Mouse (Mus musculus): Measurements from ENCODE around the gene C130050O18Rik. TPM values are rescaled to one million over a fixed set of nuclear protein-coding genes. Genes with fewer than 3 reads are reported as not detected.

C130050O18Rik gene
- total and polyA plus RNA-seq, 3 experiments = 0.68 to 1.1 (median 0.98) TPM

DNA sequence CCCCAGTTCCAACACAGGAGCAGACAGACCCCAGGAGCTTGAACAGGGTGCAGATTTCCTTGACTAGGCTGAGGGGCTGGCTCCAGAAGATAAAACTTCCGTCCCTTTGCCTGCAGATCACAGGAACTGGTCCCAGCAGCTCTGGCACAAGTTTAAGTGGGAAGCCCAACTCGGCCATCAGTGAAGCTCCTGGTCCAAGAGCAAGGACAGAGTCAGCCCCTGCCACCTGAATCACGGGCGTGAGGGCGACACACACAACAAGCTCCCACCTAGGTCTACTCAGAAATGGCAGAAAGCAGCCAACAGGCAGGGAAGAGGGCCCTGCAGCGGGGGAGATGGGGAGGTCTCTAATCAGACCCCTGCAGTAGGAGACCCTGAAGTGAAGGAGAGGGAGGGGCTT lies 34.7 kb upstream of the C130050O18Rik start:
- peak overlapping the region; percentile 13; the same call in 1 of the 2 replicates for H3K9ac ChIP-seq (ENCODE audit: low read depth, low read length)
- peaks cover 6% of the 10 kb centered on the region for H3K4me1 ChIP-seq (ENCODE audit: control insufficient read depth, insufficient read depth, low read length)
- WGBS = 61% methylated on average over 6 of the region's 6 CpGs
- H3K36me3 ChIP-seq (ENCODE audit: control insufficient read depth, insufficient read depth, low read length) = no peaks in the 10 kb centered on the region
- H3K4me3 ChIP-seq = no peak overlapping the region; the same call in 1 of the 2 replicates
- DNase-seq = no peak
- no peaks in the 10 kb centered on the region for H3K79me2 ChIP-seq (replicated peaks; ENCODE audit: control insufficient read depth, insufficient read depth, low read length)
- intact Hi-C loops (cut with DNase I) = no loop called here
- H3K27me3 ChIP-seq (ENCODE audit: control insufficient read depth, insufficient read depth, low read length) = no peaks in the 10 kb centered on the region
- TF ChIP-seq CTCF (IDR thresholded peaks at IDR 0.05) (no peak), POLR2A (IDR thresholded peaks at IDR 0.05; ENCODE audit: insufficient read depth, low read depth, low read length) (no peak), EP300 (IDR thresholded peaks at IDR 0.05; ENCODE audit: insufficient read depth, low read depth, low read length) (no peak)
- H3K27ac ChIP-seq = peak overlapping the region; percentile 56

DNA sequence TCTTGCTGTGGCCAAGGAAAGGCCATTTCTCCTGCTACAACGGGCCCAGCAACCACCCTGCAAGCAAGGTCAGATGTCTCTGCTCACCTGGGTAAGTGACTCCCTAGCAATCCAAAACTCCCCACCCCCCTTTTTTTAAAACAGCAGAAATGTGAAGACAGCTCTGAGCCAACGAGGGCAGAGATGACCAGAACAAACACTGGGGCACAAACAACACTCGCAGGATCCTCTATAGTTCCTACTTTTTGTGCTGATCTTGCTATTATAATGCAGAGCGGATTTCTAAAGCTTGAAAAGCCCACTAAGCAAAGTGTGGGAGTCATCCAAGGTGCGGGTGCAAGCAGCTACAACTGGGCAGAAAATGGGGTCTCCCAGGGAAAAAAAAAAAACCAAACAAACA lies 34.0 kb upstream of the C130050O18Rik start:
- Histone ChIP-seq H3K4me3 (peak overlapping the region; percentile 93), H3K36me3 (ENCODE audit: control insufficient read depth, insufficient read depth, low read length) (no peaks in the 10 kb centered on the region), H3K9ac (ENCODE audit: low read depth, low read length) (peak overlapping the region; percentile 99), H3K4me1 (ENCODE audit: control insufficient read depth, insufficient read depth, low read length) (peaks cover 5% of the 10 kb centered on the region), H3K79me2 (replicated peaks; ENCODE audit: control insufficient read depth, insufficient read depth, low read length) (no peaks in the 10 kb centered on the region), H3K27ac (peak overlapping the region; percentile 99), H3K27me3 (ENCODE audit: control insufficient read depth, insufficient read depth, low read length) (no peaks in the 10 kb centered on the region)
- no peak for DNase-seq
- intact Hi-C loops (cut with DNase I) = no loop called here
- WGBS = 52% methylated on average over 5 of the region's 5 CpGs
- TF ChIP-seq CTCF (IDR thresholded peaks at IDR 0.05) (no peak), EP300 (IDR thresholded peaks at IDR 0.05; ENCODE audit: insufficient read depth, low read depth, low read length) (no peak), POLR2A (IDR thresholded peaks at IDR 0.05; ENCODE audit: insufficient read depth, low read depth, low read length) (no peak)

DNA sequence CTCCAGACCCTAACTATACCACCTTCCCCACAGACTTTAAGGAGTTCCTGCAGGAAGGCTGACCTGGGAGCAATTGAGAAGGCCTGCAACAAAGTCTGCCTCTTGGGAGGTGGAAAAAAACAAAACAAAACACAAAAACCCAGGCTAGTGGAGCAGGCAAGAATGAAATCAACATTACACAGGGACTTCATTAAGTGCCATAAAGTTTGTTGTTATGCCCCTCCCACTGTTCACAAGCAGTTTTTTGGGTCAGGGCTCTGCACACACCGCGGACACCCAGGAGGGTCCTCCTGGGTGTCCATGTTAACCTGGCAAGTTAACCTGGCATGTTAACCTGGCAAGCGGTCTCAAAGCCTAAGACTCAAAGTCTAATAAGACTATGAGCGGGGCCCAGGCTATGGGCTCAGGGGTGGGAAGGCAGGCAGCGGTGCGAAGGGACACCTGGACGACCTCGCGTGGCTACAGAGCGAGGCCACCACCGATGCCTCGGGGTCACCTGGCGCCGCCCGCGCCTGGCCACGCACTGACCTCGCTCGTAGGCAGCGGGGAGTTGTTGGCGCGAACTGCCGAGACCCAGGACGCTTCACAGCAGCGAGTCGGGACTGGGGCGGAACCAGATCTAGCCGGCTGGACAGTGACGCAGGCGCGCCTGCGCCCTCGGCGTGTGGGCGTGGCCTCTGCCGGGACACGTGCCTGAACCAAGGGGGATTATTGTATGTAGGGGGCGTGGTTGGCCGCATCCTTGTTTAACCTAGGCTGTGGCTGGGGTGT lies 33.3 kb upstream of the C130050O18Rik start:
- H3K4me1 ChIP-seq (ENCODE audit: control insufficient read depth, insufficient read depth, low read length) = peaks cover 10% of the 10 kb centered on the region
- H3K36me3 ChIP-seq (ENCODE audit: control insufficient read depth, insufficient read depth, low read length) = no peaks in the 10 kb centered on the region
- DNase-seq = peak; percentile 94 to 95
- H3K27me3 ChIP-seq (ENCODE audit: control insufficient read depth, insufficient read depth, low read length) = no peaks in the 10 kb centered on the region
- under 1% methylated on average over 39 of the region's 39 CpGs for WGBS
- peak overlapping the region; percentile 93 for H3K4me3 ChIP-seq
- peak; percentile 99 for TF ChIP-seq POLR2A (IDR thresholded peaks at IDR 0.05; ENCODE audit: insufficient read depth, low read depth, low read length)
- TF ChIP-seq CTCF (IDR thresholded peaks at IDR 0.05) = no peak; the same call in 1 of the 2 replicates
- 0 out of 2 replicates have a peak, but pooled peaks have one; percentile 70 for TF ChIP-seq EP300 (IDR thresholded peaks at IDR 0.05; ENCODE audit: insufficient read depth, low read depth, low read length)
- no peaks in the 10 kb centered on the region for H3K79me2 ChIP-seq (replicated peaks; ENCODE audit: control insufficient read depth, insufficient read depth, low read length)
- H3K9ac ChIP-seq (ENCODE audit: low read depth, low read length) = peak overlapping the region; percentile 99
- peak overlapping the region; percentile 99 for H3K27ac ChIP-seq
- intact Hi-C loops (cut with DNase I) = no loop called here

DNA sequence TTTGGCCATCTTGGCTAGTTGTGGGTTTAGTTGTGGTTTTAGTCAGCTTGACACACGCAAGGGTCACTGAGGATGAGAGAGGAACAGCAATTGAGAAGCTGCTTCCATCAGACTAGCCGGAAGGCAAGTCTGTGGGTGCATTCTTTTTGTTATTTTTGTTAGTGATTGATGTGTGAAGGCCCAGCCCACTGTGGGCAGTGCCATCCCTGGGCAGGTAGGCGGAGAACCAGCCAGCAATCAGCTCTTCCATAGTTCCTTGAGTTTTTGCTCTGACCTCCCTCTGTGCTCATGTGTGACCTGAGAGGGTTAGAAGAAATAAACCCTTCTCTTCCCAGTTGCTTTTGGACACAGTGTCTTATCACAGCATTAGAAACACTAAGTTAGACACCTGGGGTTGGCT lies 32.0 kb upstream of the C130050O18Rik start:
- H3K4me1 ChIP-seq (ENCODE audit: control insufficient read depth, insufficient read depth, low read length) = peaks cover 20% of the 10 kb centered on the region
- WGBS = 78% methylated on average over 3 of the region's 3 CpGs
- no peak for TF ChIP-seq POLR2A (IDR thresholded peaks at IDR 0.05; ENCODE audit: insufficient read depth, low read depth, low read length)
- no peak for TF ChIP-seq CTCF (IDR thresholded peaks at IDR 0.05)
- no peak for TF ChIP-seq EP300 (IDR thresholded peaks at IDR 0.05; ENCODE audit: insufficient read depth, low read depth, low read length)
- H3K27ac ChIP-seq = no peak overlapping the region; the same call in 1 of the 2 replicates
- intact Hi-C loops (cut with DNase I) = no loop called here
- H3K4me3 ChIP-seq = no peak overlapping the region
- H3K36me3 ChIP-seq (ENCODE audit: control insufficient read depth, insufficient read depth, low read length) = no peaks in the 10 kb centered on the region
- H3K27me3 ChIP-seq (ENCODE audit: control insufficient read depth, insufficient read depth, low read length) = no peaks in the 10 kb centered on the region
- DNase-seq = no peak
- no peaks in the 10 kb centered on the region for H3K79me2 ChIP-seq (replicated peaks; ENCODE audit: control insufficient read depth, insufficient read depth, low read length)
- H3K9ac ChIP-seq (ENCODE audit: low read depth, low read length) = no peak overlapping the region

DNA sequence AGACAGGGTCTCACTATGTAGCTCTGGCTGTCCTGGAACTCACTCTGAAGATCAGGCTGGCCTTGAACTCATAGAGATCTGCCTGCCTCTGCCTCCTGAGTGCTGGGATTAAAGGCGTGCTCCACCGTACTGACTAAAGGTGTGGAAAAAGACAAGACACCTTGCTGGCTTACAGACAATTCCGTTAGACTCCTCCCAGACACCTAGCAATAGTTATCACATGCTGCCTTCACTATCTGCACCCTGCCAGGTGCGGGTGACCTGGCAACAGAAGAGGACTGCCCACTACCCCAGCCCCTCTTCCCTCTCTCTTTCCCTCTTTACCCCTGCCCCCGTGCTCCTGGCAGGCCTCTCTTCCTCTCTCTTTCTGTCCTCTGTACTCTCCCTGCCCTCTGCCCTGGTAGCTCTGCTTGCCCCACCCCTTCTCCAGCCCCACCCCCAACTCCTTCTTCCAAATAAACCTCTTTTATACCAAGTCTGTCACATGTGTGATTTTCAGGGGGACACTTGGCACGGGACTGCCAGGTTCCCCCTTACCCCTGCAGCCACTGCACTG lies 31.1 kb upstream of the C130050O18Rik start:
- Histone ChIP-seq H3K27me3 (ENCODE audit: control insufficient read depth, insufficient read depth, low read length) (no peaks in the 10 kb centered on the region), H3K4me1 (ENCODE audit: control insufficient read depth, insufficient read depth, low read length) (peaks cover 26% of the 10 kb centered on the region), H3K9ac (ENCODE audit: low read depth, low read length) (no peak overlapping the region), H3K27ac (no peak overlapping the region), H3K79me2 (replicated peaks; ENCODE audit: control insufficient read depth, insufficient read depth, low read length) (no peaks in the 10 kb centered on the region), H3K4me3 (no peak overlapping the region), H3K36me3 (ENCODE audit: control insufficient read depth, insufficient read depth, low read length) (no peaks in the 10 kb centered on the region)
- TF ChIP-seq CTCF (IDR thresholded peaks at IDR 0.05) (no peak), POLR2A (IDR thresholded peaks at IDR 0.05; ENCODE audit: insufficient read depth, low read depth, low read length) (no peak), EP300 (IDR thresholded peaks at IDR 0.05; ENCODE audit: insufficient read depth, low read depth, low read length) (no peak)
- intact Hi-C loops (cut with DNase I) = no loop called here
- WGBS = 77% methylated on average over 6 of the region's 6 CpGs
- DNase-seq = no peak

- Histone ChIP-seq H3K4me3 (no peak overlapping the region), H3K79me2 (replicated peaks; ENCODE audit: control insufficient read depth, insufficient read depth, low read length) (no peaks in the 10 kb centered on the region), H3K27me3 (ENCODE audit: control insufficient read depth, insufficient read depth, low read length) (no peaks in the 10 kb centered on the region), H3K9ac (ENCODE audit: low read depth, low read length) (no peak overlapping the region), H3K4me1 (ENCODE audit: control insufficient read depth, insufficient read depth, low read length) (peaks cover 33% of the 10 kb centered on the region), H3K27ac (no peak overlapping the region), H3K36me3 (ENCODE audit: control insufficient read depth, insufficient read depth, low read length) (no peaks in the 10 kb centered on the region)
- DNase-seq = no peak
- 90% methylated on average over 2 of the region's 2 CpGs for WGBS
- intact Hi-C loops (cut with DNase I) = no loop called here
- no peak for TF ChIP-seq POLR2A (IDR thresholded peaks at IDR 0.05; ENCODE audit: insufficient read depth, low read depth, low read length)
- TF ChIP-seq CTCF (IDR thresholded peaks at IDR 0.05) = no peak
Measured at GRCm38 (mm10) chr5:139374841-139375240, 30.2 kb upstream of the C130050O18Rik start.

Measured in heart, adult 2 months (tissue).